Mouse (Mus musculus) ES-CJ7 (cell line): Measurements from ENCODE around the gene Tln2.

Source experiments
- DNase-seq: peaks from one replicate; pipeline ENCODE4 v3.0.0; 2011; ENCODE audit warnings: low read depth, low spot score

Gene Tln2

DNA sequence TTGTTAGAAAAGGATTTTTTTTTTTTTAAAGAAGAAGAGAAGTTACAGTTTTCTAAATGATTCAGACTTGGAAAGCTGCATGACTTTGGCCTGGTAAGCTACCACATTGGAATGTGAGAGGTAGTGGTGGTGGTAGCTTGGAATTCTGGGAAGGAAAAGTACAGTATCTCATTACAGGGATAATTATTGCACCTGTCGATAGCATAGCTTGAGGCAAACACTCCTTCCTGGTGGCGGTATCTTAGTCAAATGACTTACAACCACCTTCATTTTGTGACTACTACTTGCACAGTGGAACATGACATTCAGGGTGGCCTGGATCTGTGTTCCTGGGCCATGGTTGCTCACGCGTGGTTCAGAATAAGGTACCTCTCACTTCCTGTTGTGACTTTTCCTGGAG is 348.3 kb downstream of the Tln2 start:
- no peak for DNase-seq

DNA sequence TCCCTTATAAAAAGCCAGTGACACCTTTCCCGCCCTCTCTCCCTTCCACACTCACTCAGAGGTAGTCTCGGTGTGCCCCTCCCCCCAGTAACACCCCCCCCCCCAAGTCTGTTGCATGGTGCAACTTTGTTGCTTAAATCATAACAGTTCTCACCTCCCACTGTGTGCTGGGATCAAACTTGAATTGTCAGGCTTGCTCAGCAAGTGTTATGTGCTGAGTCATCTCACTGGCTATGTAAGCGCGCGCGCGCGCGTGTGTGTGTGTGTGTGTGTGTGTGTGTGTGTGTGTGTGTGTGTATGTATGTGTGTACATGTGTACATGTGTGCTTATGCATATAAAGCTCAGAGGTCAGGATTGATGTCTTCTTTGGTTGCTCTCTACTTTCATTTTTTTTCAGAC is 350.1 kb downstream of the Tln2 start:
- DNase-seq: peak; percentile 51

DNA sequence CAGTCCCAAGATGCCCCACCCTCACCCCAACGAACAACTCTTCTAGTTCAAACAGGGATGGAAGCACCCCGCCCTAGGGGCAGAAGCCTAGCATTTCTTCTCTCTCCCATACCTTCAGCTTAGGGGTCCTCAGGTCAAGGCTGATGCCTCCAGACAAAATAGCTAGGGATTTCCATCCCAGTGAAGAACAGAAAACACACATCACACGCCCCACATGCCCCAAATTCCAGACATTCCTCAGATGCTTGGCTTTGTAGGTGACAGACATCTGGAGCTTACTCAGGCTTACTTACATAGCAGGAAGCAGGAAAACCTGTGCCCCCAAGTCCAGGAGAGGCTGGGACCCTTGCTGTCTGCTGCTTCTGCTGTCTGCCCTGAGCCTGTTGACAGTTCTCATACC is 351.1 kb downstream of the Tln2 start:
- DNase-seq: peak; percentile 97

DNA sequence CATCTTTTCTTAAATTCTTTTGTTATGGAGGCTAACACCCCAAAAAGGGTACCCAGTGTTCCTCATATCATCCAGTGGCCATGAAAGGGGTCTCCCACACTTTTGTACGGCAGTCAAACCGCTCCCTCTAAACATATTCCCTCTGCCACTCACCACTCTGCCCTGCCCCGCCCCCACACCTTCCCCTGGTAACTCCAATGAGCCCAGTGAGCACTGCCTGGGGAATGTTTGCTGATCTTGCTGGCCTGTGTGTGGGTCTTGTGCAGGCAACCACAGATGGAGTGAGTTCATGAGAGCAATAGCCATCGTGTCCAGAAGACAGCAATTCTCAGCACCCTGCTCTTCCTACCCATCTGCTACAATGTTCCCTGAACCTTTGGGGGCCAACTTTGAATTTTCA is 354.3 kb downstream of the Tln2 start:
- peak; percentile 40 for DNase-seq

DNA sequence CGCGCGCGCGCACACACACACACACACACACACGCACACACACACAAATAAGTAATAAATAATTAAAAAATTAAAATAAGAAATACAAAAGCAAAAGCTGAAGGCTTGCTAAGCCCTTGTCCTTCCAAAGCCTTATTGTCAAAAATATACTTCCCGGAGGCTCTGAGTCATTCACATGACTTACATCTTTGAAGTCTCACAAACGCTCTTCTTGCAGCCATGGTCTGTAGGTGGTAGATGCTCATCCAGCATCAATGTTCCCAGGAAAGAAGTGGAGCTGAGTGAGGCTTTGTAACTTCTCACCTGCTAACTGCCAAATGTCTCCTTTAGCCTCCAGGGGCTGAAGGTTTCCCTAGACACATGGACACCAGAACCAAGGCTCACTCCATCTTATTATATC is 362.9 kb downstream of the Tln2 start:
- DNase-seq: no peak

DNA sequence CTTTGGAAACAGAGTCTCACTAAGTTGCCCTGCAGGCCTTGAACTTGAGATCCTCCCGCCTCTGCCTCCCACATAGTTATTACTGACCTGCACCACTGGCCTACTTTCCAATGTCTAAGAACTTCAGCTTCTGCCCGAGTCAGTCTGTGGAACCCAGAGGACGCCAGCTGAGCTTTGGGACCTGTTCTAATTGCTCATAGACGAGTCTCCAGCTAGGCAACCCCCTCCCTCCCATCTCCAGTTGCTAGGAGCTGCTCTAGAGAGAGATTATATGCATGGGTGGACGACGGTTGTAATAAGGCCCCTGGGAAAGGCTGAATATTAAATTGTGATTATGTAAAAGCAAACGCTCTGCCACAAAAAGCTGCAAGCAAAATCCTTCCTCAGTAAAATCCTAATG is 364.2 kb downstream of the Tln2 start:
- no peak for DNase-seq

DNA sequence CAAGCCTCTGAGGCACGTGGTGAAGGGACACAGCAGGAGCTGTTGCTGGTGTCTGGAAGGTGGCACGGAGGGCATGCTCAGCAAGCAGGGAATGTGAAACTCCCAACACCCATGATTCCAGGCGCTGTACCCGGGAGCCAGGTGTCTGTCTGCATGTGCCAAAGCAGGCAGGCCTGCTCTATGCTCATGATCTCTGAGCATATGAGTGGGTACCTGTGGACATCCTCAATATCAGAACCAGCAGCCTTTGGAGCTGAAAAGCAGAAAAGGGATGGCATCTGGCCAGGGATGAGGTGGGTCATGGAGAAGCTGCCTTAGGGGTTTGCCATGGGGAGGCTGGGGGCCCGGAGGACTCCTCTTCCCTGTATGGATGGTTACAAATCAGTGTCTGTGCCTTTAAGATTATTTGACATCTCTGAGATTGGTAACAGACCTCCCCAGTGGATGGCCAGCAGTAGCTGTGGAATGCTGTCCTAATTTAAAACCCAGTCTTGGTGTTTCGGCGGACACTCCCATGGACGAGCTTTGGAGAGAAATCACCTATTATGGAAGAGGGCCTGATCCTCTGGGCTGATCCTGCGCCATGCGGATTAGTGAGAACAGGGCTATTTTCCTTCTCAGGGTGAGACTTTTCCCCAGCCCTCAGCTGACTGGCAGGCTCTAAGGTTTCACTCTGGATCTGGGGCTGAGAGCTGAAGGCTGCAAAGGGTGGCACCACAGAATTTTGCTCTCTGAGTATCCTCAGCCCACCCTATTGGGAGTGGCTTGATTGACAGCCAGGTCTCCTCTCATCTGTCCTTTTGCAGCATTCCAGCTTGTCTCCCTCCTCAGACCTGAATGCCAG is 367.8 kb downstream of the Tln2 start:
- no peak for DNase-seq

DNA sequence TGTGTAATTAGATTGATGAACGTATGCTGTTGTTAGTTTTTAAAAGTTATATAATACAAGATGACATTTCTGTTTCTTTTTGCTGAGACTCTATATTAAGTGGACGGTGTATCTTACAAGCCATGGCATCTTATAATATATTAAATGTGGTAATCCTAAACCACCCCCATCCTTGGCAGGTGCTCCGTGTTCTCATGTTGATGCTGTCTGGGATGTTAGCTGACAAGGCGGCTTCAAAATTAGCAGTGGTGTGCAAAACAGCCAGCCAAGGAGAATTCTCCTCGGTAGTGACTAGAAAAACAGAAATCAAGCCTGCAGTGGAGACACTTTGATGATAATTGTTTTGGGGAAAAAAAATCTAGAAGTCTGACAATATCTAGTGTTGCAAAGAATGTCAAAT is 371.8 kb downstream of the Tln2 start:
- DNase-seq: no peak

DNA sequence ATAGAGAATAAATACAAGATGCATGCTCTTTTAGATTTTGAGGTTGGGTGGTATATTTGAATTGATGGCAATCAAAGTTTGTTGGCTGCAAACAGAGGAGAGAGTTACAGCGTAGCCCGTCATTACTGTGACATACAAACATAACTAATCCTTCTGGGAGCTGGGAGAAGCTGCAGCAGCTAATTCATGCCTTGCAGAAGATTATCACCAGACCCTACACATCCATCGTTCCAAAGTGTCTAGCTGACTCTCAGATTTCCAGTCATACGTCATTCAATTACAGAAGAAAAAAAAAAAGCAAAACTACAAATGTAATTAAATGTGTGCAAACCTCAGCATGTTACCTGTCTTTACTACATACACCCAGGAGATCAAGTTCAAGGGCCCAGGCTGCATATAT is 372.3 kb downstream of the Tln2 start:
- DNase-seq: no peak

DNA sequence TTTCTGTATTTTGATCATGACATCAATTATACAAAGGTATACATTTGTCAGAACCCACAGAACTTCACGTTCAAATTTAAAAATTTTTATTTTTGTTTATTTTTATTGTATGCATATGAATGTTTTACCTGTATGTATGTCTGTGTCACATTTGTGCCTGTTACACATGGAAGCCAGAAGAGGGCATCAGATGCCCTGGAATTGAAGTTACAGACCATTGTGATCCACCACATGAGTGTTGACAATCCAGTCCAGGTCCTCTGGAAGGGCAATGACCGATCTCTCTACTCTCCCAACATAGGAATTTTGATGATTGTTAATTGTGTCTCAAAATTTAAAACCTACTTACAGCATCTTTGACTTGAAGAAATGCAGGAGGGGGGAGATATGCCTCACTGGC is 374.9 kb downstream of the Tln2 start:
- DNase-seq: peak; percentile 43

DNA sequence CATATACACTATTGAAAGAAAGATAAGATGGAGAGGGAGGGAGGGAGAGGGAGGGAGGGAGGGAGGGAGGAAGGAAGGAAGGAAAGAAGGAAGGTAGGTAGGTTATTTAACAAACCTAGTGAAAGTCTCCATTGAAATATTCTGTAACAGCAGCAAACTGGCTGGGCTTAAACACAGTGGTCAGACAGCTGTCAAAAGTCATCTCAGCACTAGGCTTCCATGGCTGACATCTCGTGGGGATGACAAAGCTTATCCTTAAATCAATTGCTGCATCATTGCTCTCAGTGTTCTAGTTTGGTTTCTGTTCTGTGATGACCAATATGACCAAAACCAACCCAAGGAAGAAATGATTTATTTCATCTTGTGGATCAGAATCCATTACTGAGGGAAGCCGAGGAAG is 376.0 kb downstream of the Tln2 start:
- no peak for DNase-seq

DNA sequence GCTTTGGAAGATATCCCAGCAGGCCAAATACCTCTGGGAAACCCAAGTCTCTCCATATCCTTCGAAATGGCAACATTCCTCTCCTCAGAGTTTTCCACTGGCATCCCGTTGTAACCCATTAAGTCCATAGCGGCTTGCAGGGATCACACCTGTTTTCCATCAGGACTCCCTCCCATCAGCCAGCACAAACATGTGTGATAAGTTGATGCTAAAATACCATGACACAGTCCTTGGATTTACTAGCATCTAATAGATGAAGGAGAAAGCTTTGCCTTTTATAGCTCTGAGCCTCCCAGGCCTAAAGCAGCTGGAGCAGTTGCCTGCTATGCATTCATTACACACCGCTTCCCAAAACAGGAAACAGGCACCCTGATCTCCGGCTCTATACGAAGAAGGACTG is 377.5 kb downstream of the Tln2 start:
- DNase-seq: no peak

DNA sequence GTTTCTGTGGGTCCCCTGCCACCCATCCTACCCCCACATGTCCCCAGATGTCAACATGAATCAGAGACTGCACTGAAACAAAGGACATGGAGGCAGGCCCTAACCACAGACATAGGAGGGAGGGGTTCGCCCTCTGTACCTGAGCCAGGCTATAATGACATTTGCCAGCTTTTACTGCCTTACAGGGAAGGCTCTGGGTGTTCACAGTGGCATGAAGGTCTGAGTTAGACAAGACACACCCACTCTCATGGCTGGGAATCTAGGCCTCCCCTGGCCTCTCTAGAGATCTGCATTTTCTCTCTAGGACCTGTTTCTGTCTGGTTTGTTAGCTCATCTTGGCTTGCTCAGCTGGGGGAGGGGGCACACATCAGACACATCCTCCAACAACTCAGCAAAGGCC is 380.8 kb downstream of the Tln2 start:
- DNase-seq: no peak

DNA sequence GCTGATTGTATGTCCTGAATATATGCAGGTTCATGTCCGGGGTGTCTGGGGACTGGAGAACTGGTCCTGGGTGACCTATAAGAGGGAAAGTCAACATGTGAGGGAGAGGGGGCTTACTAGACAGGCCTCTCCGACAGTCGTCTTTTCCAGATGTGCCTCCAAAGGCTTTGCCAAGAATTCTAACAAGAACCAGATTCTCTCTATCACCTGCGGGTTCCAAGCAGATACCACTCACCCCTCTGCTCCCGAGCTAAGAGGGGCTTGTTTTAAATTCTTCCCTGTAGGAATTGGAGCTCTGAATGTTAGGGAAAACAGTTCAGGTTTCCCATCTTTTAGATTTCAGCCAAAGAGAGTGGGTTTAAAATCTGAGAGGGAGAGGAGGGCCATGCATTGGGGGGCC is 381.3 kb downstream of the Tln2 start:
- DNase-seq: no peak

DNA sequence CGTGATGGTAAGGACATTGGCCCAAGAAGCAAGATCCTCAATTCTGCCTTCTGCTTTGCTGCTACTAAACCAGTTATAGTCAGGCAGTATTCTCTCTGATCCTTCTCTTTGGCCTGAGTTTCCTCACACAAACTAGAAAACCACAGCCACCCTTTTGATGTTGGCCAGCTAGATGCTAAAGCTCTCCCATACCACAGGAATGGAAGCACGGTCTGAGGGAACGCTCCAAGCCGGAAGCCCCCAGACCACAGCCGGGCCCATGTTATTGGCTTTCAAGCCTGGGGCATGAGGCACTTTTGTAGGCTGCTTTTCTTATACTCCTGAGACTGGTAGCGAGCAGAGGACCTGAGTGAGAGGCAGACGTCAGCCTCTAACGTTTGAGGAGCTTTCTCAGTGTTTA is 383.4 kb downstream of the Tln2 start:
- DNase-seq: no peak

DNA sequence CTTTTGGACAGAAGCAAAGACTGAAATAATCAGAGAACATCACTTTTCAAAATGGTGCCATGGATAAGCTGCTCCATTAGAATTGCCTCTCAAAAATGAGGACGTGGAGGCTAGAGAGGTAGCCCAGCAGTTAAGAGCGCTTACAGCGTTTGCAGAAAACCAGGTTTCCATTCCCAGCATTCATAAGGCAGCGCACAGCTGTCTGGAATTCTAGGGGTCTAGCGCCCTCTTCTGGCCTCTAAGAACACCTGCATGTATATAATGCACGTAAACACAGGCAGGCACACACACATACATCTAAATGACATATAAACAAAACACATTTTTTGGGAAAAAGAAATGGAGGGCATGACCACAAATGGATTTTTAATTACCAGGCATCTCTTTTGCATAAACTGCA is 385.7 kb downstream of the Tln2 start:
- DNase-seq: peak; percentile 58

DNA sequence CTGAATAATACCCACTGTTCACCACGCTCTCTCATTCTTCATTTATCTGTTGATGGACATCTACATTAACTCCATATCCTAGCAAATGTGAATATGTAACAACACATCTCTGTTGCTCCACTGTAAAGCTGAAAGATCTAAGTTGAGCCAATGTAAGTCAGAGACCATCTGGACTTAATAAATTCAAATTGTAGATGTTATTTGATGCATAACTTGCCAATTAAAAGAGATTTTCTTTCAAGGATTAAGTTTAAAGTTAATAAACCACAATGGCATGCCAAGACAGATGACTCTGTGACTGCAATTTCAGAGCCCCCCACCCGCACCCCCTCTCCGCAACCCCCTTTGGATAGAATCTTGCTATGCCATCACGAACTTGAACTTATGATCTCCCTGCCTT is 386.3 kb downstream of the Tln2 start:
- DNase-seq: no peak

DNA sequence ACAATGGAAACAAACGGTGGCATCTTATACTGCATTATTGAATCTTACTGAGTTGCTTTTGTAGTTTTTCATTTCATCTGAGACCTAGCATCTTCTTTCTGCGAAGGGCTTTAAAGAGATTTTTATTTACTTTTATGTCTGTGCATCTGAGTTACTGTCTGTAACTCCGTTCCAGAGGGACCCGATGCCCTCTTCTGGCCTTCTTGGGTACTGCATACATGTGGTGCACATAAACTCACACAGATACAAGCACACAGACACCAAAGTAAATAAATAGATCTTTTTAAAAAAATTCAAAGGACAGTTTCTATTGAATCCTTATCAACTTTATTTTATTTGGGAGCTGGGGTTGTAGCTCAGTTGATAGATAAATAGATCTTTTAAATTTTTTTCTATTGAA is 388.1 kb downstream of the Tln2 start:
- peak; percentile 60 for DNase-seq

DNA sequence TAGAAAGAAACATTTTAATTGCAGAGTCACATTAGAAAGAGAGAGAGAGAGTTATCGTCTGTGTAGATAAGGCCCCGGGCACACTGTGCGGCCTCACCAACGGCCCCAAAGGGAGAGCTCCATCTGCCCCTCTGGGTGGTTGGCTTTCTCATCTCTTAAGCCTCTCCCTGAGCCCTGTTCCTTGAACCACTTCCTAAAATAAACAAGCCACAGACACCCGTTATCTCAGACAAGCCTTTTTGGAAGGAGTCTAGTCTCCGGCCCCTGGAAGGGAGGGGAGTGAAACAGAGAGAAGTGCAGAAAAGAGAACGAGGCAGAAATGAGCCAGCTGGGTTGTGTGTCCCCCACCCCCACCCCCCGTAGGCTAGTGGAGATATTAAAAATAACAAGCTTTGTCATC is 388.7 kb downstream of the Tln2 start:
- no peak for DNase-seq

DNA sequence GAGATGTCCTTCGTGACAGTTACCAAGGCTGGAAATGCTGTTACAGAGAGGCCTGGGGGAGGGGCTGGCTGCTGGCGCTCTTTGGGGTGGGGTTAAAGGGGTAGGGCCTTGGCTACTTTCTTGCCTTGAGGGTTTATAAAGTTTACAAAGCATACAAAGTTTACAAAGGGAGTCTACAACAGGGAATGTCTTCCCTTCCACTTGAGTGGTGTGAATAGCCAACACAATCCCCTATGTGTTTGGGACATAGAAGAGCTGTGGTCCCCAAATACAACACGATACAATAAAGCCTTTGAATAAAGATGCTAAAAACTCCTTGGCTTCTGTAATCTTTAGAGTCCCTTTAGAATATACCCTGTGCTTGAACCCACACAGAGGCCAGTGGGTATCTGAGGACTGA is 389.5 kb downstream of the Tln2 start:
- no peak for DNase-seq
